Mouse (Mus musculus) intestine, postnatal 0 days (tissue): ENCODE data around the gene Exoc3l. TPM values are rescaled to one million over a fixed set of nuclear protein-coding genes. Genes with fewer than 3 reads are reported as not detected.
"Not testable (repeated sequence)": the region's sequence is repeated elsewhere in the genome, so short reads cannot be mapped to it uniquely, and the experiment has no call there.

Experiments
- ATAC-seq: fragments of 200-750 bp; cut with Nextera tagmentation; 2 replicates; pipeline ENCODE4 v1.8.0; 2017; ENCODE audit warnings: mild to moderate bottlenecking, moderate TSS enrichment, moderate library complexity
- H3K27ac ChIP-seq: fragments of 300-500 bp; sonication (generic); 2 replicates; pipeline ENCODE4 v1.5.1; 2014; ENCODE audit warnings: mild to moderate bottlenecking, low read depth, low read length, moderate library complexity
- H3K27me3 ChIP-seq: fragments of 300-500 bp; sonication (generic); replicated peaks from 2 replicates; pipeline ENCODE4 v1.6.1; 2014; ENCODE audit warnings: low read length, mixed read lengths; ENCODE audit not compliant: control insufficient read depth, insufficient read depth
- H3K36me3 ChIP-seq: fragments of 300-500 bp; sonication (generic); 2 replicates; pipeline ENCODE4 v1.6.1; 2014; ENCODE audit warnings: mild to moderate bottlenecking, moderate library complexity; ENCODE audit not compliant: control insufficient read depth, insufficient read depth
- H3K4me1 ChIP-seq: fragments of 300-500 bp; sonication (generic); replicated peaks from 2 replicates; pipeline ENCODE4 v1.6.1; 2014; ENCODE audit warnings: antibody characterized with exemption, low read length, mixed read lengths; ENCODE audit not compliant: control insufficient read depth, insufficient read depth
- H3K4me2 ChIP-seq: fragments of 300-500 bp; sonication (generic); replicated peaks from 2 replicates; pipeline ENCODE4 v1.6.1; 2014; ENCODE audit warnings: low read depth, mild to moderate bottlenecking, moderate library complexity
- H3K4me3 ChIP-seq: fragments of 300-500 bp; sonication (generic); 2 replicates; pipeline ENCODE4 v1.5.1; 2014; ENCODE audit warnings: low read depth, low read length
- H3K9ac ChIP-seq: fragments of 300-500 bp; sonication (generic); 2 replicates; pipeline ENCODE4 v1.6.1; 2014; ENCODE audit warnings: mild to moderate bottlenecking, low read depth, low read length
- H3K9me3 ChIP-seq: fragments of 300-500 bp; sonication (generic); 2 replicates; pipeline ENCODE4 v1.6.1; 2016; ENCODE audit warnings: mixed run types; ENCODE audit not compliant: control insufficient read depth
- CTCF ChIP-seq: sonication (generic); IDR thresholded peaks from 2 replicates; pipeline ENCODE4 v1.5.1; 2016; ENCODE audit warnings: low read depth, mild to moderate bottlenecking, control low read depth, antibody characterized with exemption, moderate library complexity
- WGBS: fragments of 180-500 bp; shearing (Covaris S2); extraction: QIAGEN DNeasy Blood & Tissue Kit; methylation state at CpG from one replicate; pipeline ENCODE4 v1.1.7; 2014; 5-methylcytosine and 5-hydroxymethylcytosine counted together
- polyA plus RNA-seq: library from polyadenylated mRNA; unstranded; fragments of >200 nt; fragmentation: Nextera tagmentation; extraction: Ambion mirVana; gene quantifications from 2 replicates; pipeline ENCODE4 v1.2.1, GENCODE M21; 2015

Gene Exoc3l
- polyA plus RNA-seq, 1 experiment from 2014 or later = 2.5 TPM

- no peaks in the 10 kb centered on the region for H3K27me3 ChIP-seq
- peaks cover 24% of the 10 kb centered on the region for H3K36me3 ChIP-seq
- peak within 1 kb of the TSS; percentile 62 for H3K27ac ChIP-seq
- ATAC-seq = peak; percentile 89
- peak within 1 kb of the TSS; percentile 84 for H3K9ac ChIP-seq
- TF ChIP-seq CTCF = no peak
- peaks cover 2% of the 10 kb centered on the region; the same call in 1 of the 2 replicates for H3K4me1 ChIP-seq
- H3K4me3 ChIP-seq = peak within 1 kb of the TSS; percentile 95
- H3K4me2 ChIP-seq = peak within 1 kb of the TSS; percentile 85
- under 1% methylated on average over 56 of the region's 58 CpGs for WGBS
- H3K9me3 ChIP-seq = no peaks in the 10 kb centered on the region
Observed at GRCm38 (mm10) chr8:105297511-105298192, 1.8 kb upstream of the Exoc3l start, which contains the start of gene E2f4. Gene E2f4 (plus strand): TSS chr8:105297663.

- ATAC-seq = no peak
- WGBS = 66% methylated on average over 11 of the region's 11 CpGs
- Histone ChIP-seq H3K4me3 (no peak overlapping the region), H3K36me3 (peaks cover 5% of the 10 kb centered on the region; the same call in 1 of the 2 replicates), H3K9ac (no peak overlapping the region), H3K27me3 (peaks cover 6% of the 10 kb centered on the region), H3K4me1 (peaks cover 7% of the 10 kb centered on the region), H3K9me3 (no peaks in the 10 kb centered on the region), H3K27ac (no peak overlapping the region), H3K4me2 (peak overlapping the region; percentile 33; the same call in 1 of the 2 replicates)
- no peak for TF ChIP-seq CTCF
Observed at GRCm38 (mm10) chr8:105295256-105295655, 645 bp downstream of the Exoc3l start.

- ATAC-seq = no peak
- Histone ChIP-seq H3K27ac (no peak overlapping the region), H3K4me1 (peaks cover 12% of the 10 kb centered on the region), H3K9me3 (no peaks in the 10 kb centered on the region), H3K36me3 (no peaks in the 10 kb centered on the region), H3K27me3 (peaks cover 11% of the 10 kb centered on the region), H3K4me2 (peak overlapping the region; percentile 33; the same call in 1 of the 2 replicates), H3K4me3 (no peak overlapping the region), H3K9ac (no peak overlapping the region)
- no peak for TF ChIP-seq CTCF
- WGBS = 67% methylated on average over 9 of the region's 9 CpGs
Observed at GRCm38 (mm10) chr8:105294776-105295175, 1.1 kb downstream of the Exoc3l start.

- no peak overlapping the region for H3K9ac ChIP-seq
- H3K9me3 ChIP-seq = no peaks in the 10 kb centered on the region
- H3K27ac ChIP-seq = no peak overlapping the region
- no peak overlapping the region for H3K4me2 ChIP-seq
- no peak for ATAC-seq
- no peak for TF ChIP-seq CTCF
- WGBS = 76% methylated on average over 19 of the region's 19 CpGs
- no peak overlapping the region for H3K4me3 ChIP-seq
- H3K36me3 ChIP-seq = no peaks in the 10 kb centered on the region
- H3K27me3 ChIP-seq = peaks cover 12% of the 10 kb centered on the region
- H3K4me1 ChIP-seq = peaks cover 13% of the 10 kb centered on the region
Observed at GRCm38 (mm10) chr8:105293405-105293804, 2.5 kb downstream of the Exoc3l start.

- Histone ChIP-seq H3K4me3 (no peak overlapping the region), H3K27ac (no peak overlapping the region), H3K36me3 (no peaks in the 10 kb centered on the region), H3K4me2 (no peak overlapping the region), H3K27me3 (peaks cover 12% of the 10 kb centered on the region), H3K4me1 (peaks cover 13% of the 10 kb centered on the region), H3K9me3 (no peaks in the 10 kb centered on the region), H3K9ac (no peak overlapping the region)
- ATAC-seq = no peak
- TF ChIP-seq CTCF = no peak
- 78% methylated on average over 7 of the region's 7 CpGs for WGBS
Observed at GRCm38 (mm10) chr8:105292471-105292870, 3.4 kb downstream of the Exoc3l start.

- peaks cover 13% of the 10 kb centered on the region; the same call in 1 of the 2 replicates for H3K4me1 ChIP-seq
- not testable (repeated sequence) for ATAC-seq, H3K9ac ChIP-seq, H3K4me3 ChIP-seq, H3K36me3 ChIP-seq, H3K9me3 ChIP-seq, H3K27ac ChIP-seq, H3K4me2 ChIP-seq
- 68% methylated on average over 3 of the region's 3 CpGs for WGBS
- H3K27me3 ChIP-seq = peaks cover 12% of the 10 kb centered on the region
- TF ChIP-seq CTCF = peak; percentile 39; the same call in 1 of the 2 replicates
Observed at GRCm38 (mm10) chr8:105291802-105292201, 4.1 kb downstream of the Exoc3l start.

GRCm38 (mm10) chr8:105291364-105291763, 4.5 kb downstream of the Exoc3l start:
- Histone ChIP-seq H3K4me1 (peaks cover 13% of the 10 kb centered on the region; the same call in 1 of the 2 replicates), H3K27me3 (peaks cover 12% of the 10 kb centered on the region)
- 77% methylated on average over 8 of the region's 8 CpGs for WGBS
- not testable (repeated sequence) for H3K9me3 ChIP-seq, H3K36me3 ChIP-seq, H3K27ac ChIP-seq, H3K9ac ChIP-seq, H3K4me2 ChIP-seq, ATAC-seq, H3K4me3 ChIP-seq
